8 mouse cellular contexts compared by ENCODE assay signal in the genomic region with DNA sequence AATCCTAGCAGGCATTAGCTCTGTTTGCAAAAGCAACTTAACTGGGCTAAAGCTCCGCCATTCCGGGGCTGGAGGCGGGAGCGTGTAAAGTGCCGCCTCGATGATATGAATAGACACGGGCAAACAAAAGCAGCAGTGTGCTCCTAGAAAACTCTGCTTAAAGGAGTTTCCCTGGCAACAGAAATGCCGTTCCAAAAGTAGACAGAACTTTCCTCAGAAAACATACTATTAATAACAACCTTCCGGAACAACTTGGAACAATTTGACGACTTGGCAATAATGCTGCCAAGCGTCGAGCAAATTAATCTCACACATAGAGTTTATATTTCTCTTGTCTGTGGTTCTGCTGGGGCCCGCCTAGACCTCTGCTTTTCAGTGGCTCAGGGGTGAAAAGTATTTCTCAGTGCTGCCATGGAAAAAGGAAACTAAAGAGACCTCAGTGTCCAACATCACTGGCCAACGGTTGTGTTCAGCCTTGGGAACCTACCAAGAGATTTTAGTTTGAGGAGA.
DNase-seq lines count a peak whose midpoint lies in the region; ATAC-seq lines count a peak whose summit lies in the region.

No protein-coding gene starts in this region.

- peak overlapping the region; percentile 8; the same call in 1 of the 2 replicates for H3K4me3 ChIP-seq in embryonic facial prominence, embryonic 13.5 days
- no peak overlapping the region for H3K4me3 ChIP-seq in neural tube, embryonic 12.5 days

- no peaks in the 10 kb centered on the region for H3K27me3 ChIP-seq in embryonic facial prominence, embryonic 13.5 days
- no peaks in the 10 kb centered on the region for H3K27me3 ChIP-seq in neural tube, embryonic 12.5 days (replicated peaks)

- H3K4me1 ChIP-seq in embryonic facial prominence, embryonic 13.5 days: peaks cover 14% of the 10 kb centered on the region
- H3K4me1 ChIP-seq in neural tube, embryonic 12.5 days: peaks cover 11% of the 10 kb centered on the region

- H3K9me3 ChIP-seq in embryonic facial prominence, embryonic 13.5 days: no peaks in the 10 kb centered on the region
- H3K9me3 ChIP-seq in neural tube, embryonic 12.5 days: no peaks in the 10 kb centered on the region

- intact Hi-C loops in left cerebral cortex, postnatal 10 days (cut with DNase I): no loop called here

- 22% methylated on average over 14 of the region's 14 CpGs for WGBS in embryonic facial prominence, embryonic 13.5 days
- 13% methylated on average over 14 of the region's 14 CpGs for WGBS in neural tube, embryonic 12.5 days

- peak; percentile 67; the same call in 1 of the 2 replicates for ATAC-seq in embryonic facial prominence, embryonic 13.5 days (ENCODE audit: insufficient number of reproducible peaks, insufficient read depth, low FRiP score, low TSS enrichment, low read depth)
- ATAC-seq in neural tube, embryonic 12.5 days (ENCODE audit: low FRiP score, low read depth): peak; percentile 84

- peak overlapping the region; percentile 49 for H3K4me2 ChIP-seq in embryonic facial prominence, embryonic 13.5 days
- H3K4me2 ChIP-seq in neural tube, embryonic 12.5 days (replicated peaks): peak overlapping the region; percentile 29

- H3K9ac ChIP-seq in embryonic facial prominence, embryonic 13.5 days: 0 out of 2 replicates have a peak overlapping the region, but pooled peaks have one; percentile 17
- H3K9ac ChIP-seq in neural tube, embryonic 12.5 days: no peak overlapping the region

- peak; percentile 95 for DNase-seq in brain, adult 2 months (ENCODE audit: low read depth, low spot score)
- peak; percentile 53 for DNase-seq in heart, adult 8-10 months (ENCODE audit: low spot score)
- DNase-seq in kidney, adult 18-20 months: peak; percentile 6
- peak; percentile 64 to 81 for DNase-seq in left cerebral cortex, postnatal 10 days (ENCODE audit: extremely low spot score in 1 of 2, low spot score in 2 of 2)
- no peak for DNase-seq in spleen, adult 18-20 months
- no peak for DNase-seq in thymus, postnatal 0 days (ENCODE audit: low spot score)

- H3K27ac ChIP-seq in embryonic facial prominence, embryonic 13.5 days: peak overlapping the region; percentile 67
- no peak overlapping the region for H3K27ac ChIP-seq in neural tube, embryonic 12.5 days

- H3K36me3 ChIP-seq in embryonic facial prominence, embryonic 13.5 days: no peaks in the 10 kb centered on the region
- no peaks in the 10 kb centered on the region for H3K36me3 ChIP-seq in neural tube, embryonic 12.5 days

Comparison
In these comparisons a context has a peak if more than half of its experiments do, and no peak if none do; other contexts are left out.
1. DNase-seq: peak in brain, adult 2 months (single experiment), heart, adult 8-10 months (single experiment), kidney, adult 18-20 months (single experiment) and left cerebral cortex, postnatal 10 days (2 of 2); none in spleen, adult 18-20 months (0 of 2) and thymus, postnatal 0 days (single experiment).